Mouse (Mus musculus) yolk sac, embryonic 10.5 days (tissue): Measurements from ENCODE around the gene Tenm3.
"Not testable (repeated sequence)": the region's sequence is repeated elsewhere in the genome, so short reads cannot be mapped to it uniquely, and the experiment has no call there.

ENCODE experiments used
- DNase-seq: peaks from one replicate; pipeline ENCODE4 v3.0.0-alpha.2; 2017; ENCODE audit warnings: low spot score

Tenm3 gene

DNA sequence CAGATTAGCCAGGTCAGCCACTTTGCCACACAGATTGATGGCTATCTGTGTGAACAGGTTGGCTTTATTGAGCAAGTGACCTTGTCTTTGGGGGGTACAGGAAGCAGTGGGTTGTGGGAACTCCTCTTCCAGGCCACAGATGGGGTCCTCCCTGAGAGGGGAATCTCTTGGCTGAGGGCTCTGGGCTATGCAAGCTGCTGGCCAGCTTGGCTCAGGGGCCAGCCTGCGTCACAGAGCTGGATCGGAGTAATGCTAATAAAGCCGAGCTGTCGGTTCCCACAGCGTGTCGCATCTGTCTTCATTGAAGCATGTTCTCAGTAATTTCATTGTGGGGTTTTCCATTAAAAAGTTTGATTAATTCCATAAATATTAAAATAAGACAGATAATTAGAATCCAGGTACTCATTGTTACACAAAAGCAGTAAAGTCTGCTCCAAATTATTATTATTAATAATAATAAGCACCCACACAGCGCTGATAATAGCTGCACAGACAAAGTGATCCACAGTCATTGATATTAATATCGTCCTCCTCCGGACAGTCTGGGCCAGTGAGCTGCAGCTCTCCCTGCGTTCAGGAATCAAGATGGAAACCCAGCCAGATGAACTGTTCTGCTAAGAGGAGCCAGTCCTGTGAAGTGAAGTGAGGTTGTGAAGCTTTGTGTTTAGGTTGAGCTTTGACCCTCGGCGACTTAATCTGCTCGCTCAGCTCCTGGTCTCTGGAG is 639.5 kb downstream of the Tenm3 start:
- no peak for DNase-seq

DNA sequence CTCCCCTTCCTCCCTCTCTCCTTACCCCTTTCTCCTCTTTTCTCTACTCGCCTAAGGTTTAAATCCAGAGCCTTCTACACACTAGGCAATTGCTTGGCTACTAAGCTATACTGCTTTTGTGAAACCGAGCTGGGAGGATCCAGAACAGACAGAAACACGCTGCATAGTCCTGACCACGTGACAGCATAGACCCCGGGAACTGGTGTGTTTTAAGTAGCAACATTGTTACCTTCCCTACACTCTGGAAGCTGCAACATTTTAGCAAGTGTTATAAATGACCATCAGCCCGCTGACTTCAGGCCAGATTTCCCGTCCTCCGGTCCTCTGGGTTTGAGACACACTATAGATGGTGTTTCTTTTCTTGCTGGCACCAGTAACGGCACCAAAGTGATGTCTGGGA is 640.1 kb downstream of the Tenm3 start:
- no peak for DNase-seq

DNA sequence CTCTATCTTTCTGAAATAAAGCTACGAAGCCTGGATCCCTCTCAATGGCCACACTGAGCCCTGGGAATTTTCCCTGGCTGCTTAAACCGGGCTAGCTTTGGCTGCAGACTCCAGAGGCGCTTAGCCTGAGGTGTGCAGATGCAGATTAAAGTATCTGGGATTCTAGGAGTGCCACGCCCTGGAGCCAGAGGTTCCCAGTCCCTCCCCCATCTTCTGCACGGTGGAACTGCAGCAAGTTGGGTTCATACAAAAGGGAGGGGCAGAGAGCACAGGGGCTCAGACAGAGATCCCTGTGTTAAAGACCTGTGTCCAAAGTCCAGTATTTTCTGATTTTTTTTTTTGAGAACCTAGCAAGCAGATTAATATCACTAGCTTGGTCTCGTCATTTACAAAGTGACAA is 640.6 kb downstream of the Tenm3 start:
- DNase-seq = no peak

- no peak for DNase-seq
Observed at GRCm38 (mm10) chr8:48202632-48203031, 641.1 kb downstream of the Tenm3 start.

DNA sequence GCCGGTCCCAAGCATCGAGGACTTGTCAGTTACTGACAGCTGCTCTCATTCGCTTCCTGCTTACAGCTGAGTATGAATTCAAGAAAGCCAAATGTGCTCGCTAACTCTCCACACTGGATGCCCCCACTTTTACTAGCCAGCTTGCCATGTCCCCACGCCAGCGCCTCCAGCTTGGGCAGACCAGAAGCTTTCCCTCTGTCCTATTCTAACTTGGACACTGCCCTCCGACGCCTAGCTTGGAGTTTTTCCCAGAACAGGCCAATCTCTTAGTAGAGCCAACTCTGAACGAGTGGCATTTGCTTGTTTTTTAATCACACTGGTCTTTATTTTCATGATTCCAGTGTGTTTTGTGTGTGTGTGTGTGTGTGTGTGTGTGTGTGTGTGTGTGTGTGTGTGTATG is 644.6 kb downstream of the Tenm3 start:
- DNase-seq = no peak

GRCm38 (mm10) chr8:48195971-48196370 is 647.8 kb downstream of the Tenm3 start:
- no peak for DNase-seq

- no peak for DNase-seq
Observed at GRCm38 (mm10) chr8:48188586-48188985, 655.2 kb downstream of the Tenm3 start.

DNA sequence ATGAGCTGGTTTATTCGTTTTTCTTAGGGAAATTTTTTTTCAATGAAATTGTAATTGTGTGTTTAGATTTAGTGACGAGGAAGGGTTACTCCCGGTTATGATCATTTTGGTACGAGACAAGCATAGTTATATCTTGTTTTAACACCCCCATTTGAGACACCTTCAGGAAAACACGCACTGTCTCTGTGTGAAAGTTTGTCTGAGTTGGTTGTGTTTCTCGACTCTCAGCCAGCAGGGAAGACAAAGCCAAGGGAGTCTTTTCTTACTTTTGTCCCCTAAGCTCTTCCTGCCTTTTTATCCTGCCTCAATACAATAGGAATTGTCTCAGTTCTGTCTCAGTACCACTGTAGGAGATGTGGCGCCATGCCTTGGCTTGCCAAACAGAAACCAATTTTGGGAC is 660.0 kb downstream of the Tenm3 start:
- DNase-seq = no peak

GRCm38 (mm10) chr8:48181000-48181399 is 662.8 kb downstream of the Tenm3 start:
- DNase-seq = no peak

- not testable (repeated sequence) for DNase-seq
Observed at GRCm38 (mm10) chr8:48180146-48180545, 663.6 kb downstream of the Tenm3 start.

DNA sequence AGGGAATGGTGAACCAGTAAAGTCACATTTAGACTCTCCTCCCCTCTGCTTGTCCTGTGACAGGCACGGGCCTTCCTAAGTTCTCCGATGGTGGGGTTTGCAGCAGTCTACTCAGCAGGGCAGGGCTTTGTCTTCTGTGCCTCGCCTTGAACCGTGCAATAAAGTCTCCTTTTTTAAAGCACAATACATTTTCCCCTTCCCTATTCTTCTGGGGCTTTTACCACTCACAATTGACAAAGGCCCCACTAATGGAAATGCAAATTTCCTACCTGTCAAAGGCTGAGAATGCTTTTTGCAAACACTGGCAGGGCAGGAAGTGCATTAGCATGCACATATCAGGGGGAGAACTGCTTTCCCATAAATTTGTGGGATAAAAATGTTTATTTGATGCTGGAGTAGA is 664.8 kb downstream of the Tenm3 start:
- no peak for DNase-seq

DNA sequence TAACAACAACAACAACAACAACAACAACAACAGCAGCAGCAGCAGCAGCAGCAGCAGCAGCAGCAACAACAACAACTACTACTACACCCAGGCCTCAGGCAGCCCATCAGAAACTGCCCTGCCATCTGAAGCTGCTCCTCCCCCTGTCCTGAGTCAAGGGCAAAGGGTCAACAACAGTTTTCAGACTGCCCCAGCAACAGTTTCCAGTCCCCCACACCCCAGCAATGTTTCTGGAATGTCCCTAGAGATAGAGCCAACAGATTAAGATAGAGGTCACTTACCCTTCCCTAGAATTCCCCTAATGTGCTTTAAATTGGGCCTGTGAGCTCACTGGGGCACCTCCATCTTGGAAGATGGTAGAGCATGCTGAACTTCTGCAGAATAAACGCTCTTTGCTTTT is 665.9 kb downstream of the Tenm3 start:
- DNase-seq = no peak
